Mouse (Mus musculus) myocyte (in vitro differentiated cells): ENCODE measurements around the gene Vmn1r125.
"Not testable (repeated sequence)": the region's sequence is repeated elsewhere in the genome, so short reads cannot be mapped to it uniquely, and the experiment has no call there.

Experiments used
- E2F4 ChIP-seq: IDR thresholded peaks from one replicate; pipeline ENCODE4 v1.6.1; 2011; ENCODE audit warnings: mild to moderate bottlenecking, control low read depth, moderate library complexity; ENCODE audit not compliant: insufficient read depth
- MYOG ChIP-seq, 3 experiments: IDR thresholded peaks; one replicate each; pipeline ENCODE4 v1.6.1; 2011; ENCODE audit warnings: control low read depth in 2 of 3, low read depth in 2 of 3, mild to moderate bottlenecking in 2 of 3; ENCODE audit not compliant: insufficient read length in 2 of 3, control insufficient read depth in 1 of 3, insufficient read depth in 1 of 3

GRCm38 (mm10) chr7:21319761-21320160 is 47.8 kb downstream of the Vmn1r125 start, which contains the start of gene Vmn1r127:
- TF ChIP-seq E2F4; MYOG (IDR thresholded peaks at IDR 0.05; ENCODE audit: control insufficient read depth in 1 of 3, insufficient read depth in 1 of 3, insufficient read length in 2 of 3, low read depth in 2 of 3): not testable (repeated sequence)
